Mouse (Mus musculus) MEL (cell line): ENCODE results near the gene Gm42688. TPM values are rescaled to one million over a fixed set of nuclear protein-coding genes. Genes with fewer than 3 reads are reported as not detected.

Experiments used
- DNase-seq: peaks from one replicate; pipeline ENCODE4 v3.0.0; 2011; ENCODE audit warnings: low read depth, low spot score
- H3K27ac ChIP-seq: 2 replicates; pipeline ENCODE4 v1.5.1; 2012; ENCODE audit warnings: low read depth, mild to moderate bottlenecking, control low read depth, low read length, moderate library complexity; ENCODE audit not compliant: control insufficient read depth
- H3K27me3 ChIP-seq, 2 experiments: fragments of 150-350 bp in 1 of 2; sonication (generic) in 1 of 2; 2 replicates each; pipeline ENCODE4 v1.6.1; 2012; ENCODE audit warnings: low read length in 2 of 2, mild to moderate bottlenecking in 2 of 2, improper control_type of control experiment in 1 of 2, moderate library complexity in 1 of 2; ENCODE audit not compliant: insufficient read depth in 2 of 2, control insufficient read depth in 1 of 2
- H3K36me3 ChIP-seq, 2 experiments: 2 replicates each; pipeline ENCODE4 v1.6.1; 2012 to 2014; ENCODE audit warnings: low read length in 2 of 2, improper control_type of control experiment in 1 of 2, inconsistent platforms in 1 of 2, mild to moderate bottlenecking in 1 of 2; ENCODE audit not compliant: insufficient read depth in 2 of 2, control insufficient read depth in 1 of 2
- H3K4me1 ChIP-seq, 2 experiments: fragments of 150-350 bp in 1 of 2; sonication (generic) in 1 of 2; 2 replicates each; pipeline ENCODE4 v1.6.1; 2012; ENCODE audit warnings: low read length in 2 of 2, improper control_type of control experiment in 1 of 2, mild to moderate bottlenecking in 1 of 2; ENCODE audit not compliant: insufficient read depth in 2 of 2, control insufficient read depth in 1 of 2
- H3K4me3 ChIP-seq, 2 experiments: fragments of 150-350 bp in 1 of 2; sonication (generic) in 1 of 2; 2 replicates each; pipeline ENCODE4 v1.5.1; 2012; ENCODE audit warnings: low read depth in 2 of 2, low read length in 2 of 2, mild to moderate bottlenecking in 2 of 2, moderate library complexity in 2 of 2, control low read depth in 1 of 2, improper control_type of control experiment in 1 of 2; ENCODE audit not compliant: control insufficient read depth in 1 of 2, insufficient read depth in 1 of 2
- H3K79me2 ChIP-seq: 2 replicates; pipeline ENCODE4 v1.6.1; 2012; ENCODE audit warnings: mild to moderate bottlenecking, low read length, moderate library complexity; ENCODE audit not compliant: control insufficient read depth, poor library complexity, insufficient read depth
- H3K9ac ChIP-seq: 2 replicates; pipeline ENCODE4 v1.6.1; 2012; ENCODE audit warnings: low read depth, mild to moderate bottlenecking, control low read depth, low read length, moderate library complexity; ENCODE audit not compliant: control insufficient read depth, poor library complexity, severe bottlenecking
- H3K9me3 ChIP-seq: fragments of 150-350 bp; sonication (generic); replicated peaks from 2 replicates; pipeline ENCODE4 v1.6.1; 2012; ENCODE audit warnings: mild to moderate bottlenecking, low read length, improper control_type of control experiment, moderate library complexity; ENCODE audit not compliant: insufficient read depth
- BHLHE40 ChIP-seq: IDR thresholded peaks from 2 replicates; pipeline ENCODE4 v1.6.1; 2012; ENCODE audit warnings: low read depth, mild to moderate bottlenecking, inconsistent platforms, low read length, improper control_type of control experiment, borderline replicate concordance
- CTCF ChIP-seq, 3 experiments: IDR thresholded peaks in 2 of 3; conservative IDR thresholded peaks in 1 of 3; 2 replicates each; pipeline ENCODE4 v1.5.1; 2011 to 2012; ENCODE audit warnings: low read length in 3 of 3, low read depth in 2 of 3, mild to moderate bottlenecking in 2 of 3, improper control_type of control experiment in 1 of 3, inconsistent platforms in 1 of 3, mixed read lengths in 1 of 3, moderate library complexity in 1 of 3; ENCODE audit not compliant: control insufficient read depth in 1 of 3, insufficient read depth in 1 of 3, poor library complexity in 1 of 3, severe bottlenecking in 1 of 3
- E2F4 ChIP-seq: IDR thresholded peaks from 2 replicates; pipeline ENCODE4 v1.6.1; 2011; ENCODE audit warnings: low read depth, low read length, improper control_type of control experiment, borderline replicate concordance
- ETS1 ChIP-seq: IDR thresholded peaks from 2 replicates; pipeline ENCODE4 v1.6.1; 2012; ENCODE audit warnings: low read depth, mild to moderate bottlenecking, inconsistent platforms, low read length, improper control_type of control experiment, moderate library complexity
- GATA1 ChIP-seq: IDR thresholded peaks from 2 replicates; pipeline ENCODE4 v1.6.1; 2011; ENCODE audit warnings: low read depth, low read length, improper control_type of control experiment
- HCFC1 ChIP-seq: IDR thresholded peaks from 2 replicates; pipeline ENCODE4 v1.6.1; 2012; ENCODE audit warnings: low read depth, mild to moderate bottlenecking, inconsistent platforms, low read length, improper control_type of control experiment, moderate library complexity
- MYB ChIP-seq: IDR thresholded peaks from 2 replicates; pipeline ENCODE4 v1.6.1; 2011; ENCODE audit warnings: mild to moderate bottlenecking, low read depth, low read length, improper control_type of control experiment
- NRF1 ChIP-seq: IDR thresholded peaks from 2 replicates; pipeline ENCODE4 v1.6.1; 2014; ENCODE audit warnings: low read depth, mild to moderate bottlenecking, inconsistent platforms, low read length, improper control_type of control experiment, moderate library complexity; ENCODE audit not compliant: poor library complexity, insufficient read depth, severe bottlenecking
- POLR2A ChIP-seq, 2 experiments: IDR thresholded peaks; 2 replicates each; pipeline ENCODE4 v1.6.1; 2011 to 2012; ENCODE audit warnings: low read length in 2 of 2, mild to moderate bottlenecking in 2 of 2, control low read depth in 1 of 2, improper control_type of control experiment in 1 of 2, low read depth in 1 of 2, moderate library complexity in 1 of 2; ENCODE audit not compliant: control insufficient read depth in 1 of 2, insufficient read depth in 1 of 2, poor library complexity in 1 of 2
- POLR2AphosphoS5 ChIP-seq: IDR thresholded peaks from 2 replicates; pipeline ENCODE4 v1.6.1; 2012; ENCODE audit warnings: low read depth, borderline replicate concordance, mild to moderate bottlenecking, inconsistent platforms, low read length, moderate library complexity, mixed read lengths
- SMC3 ChIP-seq: IDR thresholded peaks from 2 replicates; pipeline ENCODE4 v1.6.1; 2011; ENCODE audit warnings: low read depth, low read length, improper control_type of control experiment
- TAL1 ChIP-seq: IDR thresholded peaks from 2 replicates; pipeline ENCODE4 v1.6.1; 2012; ENCODE audit warnings: mild to moderate bottlenecking, inconsistent platforms, low read length, moderate library complexity, mixed read lengths
- TCF12 ChIP-seq: IDR thresholded peaks from 2 replicates; pipeline ENCODE4 v1.6.1; 2014; ENCODE audit warnings: low read depth, mild to moderate bottlenecking, inconsistent platforms, low read length, improper control_type of control experiment, moderate library complexity
- ZKSCAN1 ChIP-seq: IDR thresholded peaks from 2 replicates; pipeline ENCODE4 v1.6.1; 2012; ENCODE audit warnings: low read depth, mild to moderate bottlenecking, inconsistent platforms, low read length, improper control_type of control experiment, moderate library complexity
- ZMIZ1 ChIP-seq: IDR thresholded peaks from 2 replicates; pipeline ENCODE4 v1.6.1; 2012; ENCODE audit warnings: low read depth, mild to moderate bottlenecking, inconsistent platforms, low read length, improper control_type of control experiment, moderate library complexity
- ZNF384 ChIP-seq: IDR thresholded peaks from 2 replicates; pipeline ENCODE4 v1.6.1; 2012; ENCODE audit warnings: low read depth, mild to moderate bottlenecking, inconsistent platforms, low read length, improper control_type of control experiment
- polyA plus RNA-seq, 2 experiments: library from polyadenylated mRNA; stranded (reverse) in 1 of 2; unstranded in 1 of 2; fragments of >175 nt in 1 of 2; fragments of >200 nt in 1 of 2; gene quantifications; 2 replicates each; pipeline versions ENCODE4 v1.2.1 to v1.2.4; 2012; ENCODE audit warnings: low replicate concordance in 2 of 2, low read depth in 1 of 2; ENCODE audit not compliant: insufficient read length in 2 of 2, insufficient read depth in 1 of 2, missing spikeins in 1 of 2
- total RNA-seq: library from RNA; depleted of rRNA; stranded (reverse); fragments of 300-350 nt; gene quantifications from 2 replicates; pipeline ENCODE4 v1.2.3, GENCODE M21; 2012

Gm42688 gene
- total and polyA plus RNA-seq, 3 experiments: 2.5 to 4.8 TPM; not detected in 1

GRCm38 (mm10) chr6:83134951-83135513, 33.6 kb downstream of the Gm42688 start, which contains the start of gene Rtkn:
TSS of gene Rtkn (plus strand) at chr6:83135463.
- no peaks in the 10 kb centered on the region for H3K27me3 ChIP-seq
- no peak within 1 kb of the TSS for H3K27ac ChIP-seq
- peaks cover 6% of the 10 kb centered on the region; the same call in 1 of the 2 replicates for H3K79me2 ChIP-seq
- no peak for DNase-seq
- no peak for TF ChIP-seq E2F4
- TF ChIP-seq ZNF384: no peak
- no peak for TF ChIP-seq TCF12
- TF ChIP-seq BHLHE40: no peak
- no peak for TF ChIP-seq HCFC1
- TF ChIP-seq ZMIZ1: no peak
- TF ChIP-seq MYB: no peak
- TF ChIP-seq SMC3: no peak
- no peak for TF ChIP-seq ZKSCAN1
- no peak for TF ChIP-seq GATA1
- H3K9me3 ChIP-seq: no peaks in the 10 kb centered on the region
- no peak within 1 kb of the TSS for H3K9ac ChIP-seq
- no peak within 1 kb of the TSS for H3K4me3 ChIP-seq
- H3K36me3 ChIP-seq: no peaks in the 10 kb centered on the region; a peak in 1 of 4 replicates
- peaks cover 0 to 18% of the 10 kb centered on the region in 2 experiments; a peak in 3 of 4 replicates for H3K4me1 ChIP-seq

- Histone ChIP-seq H3K27me3 (no peaks in the 10 kb centered on the region), H3K4me3 (no peak overlapping the region)
Observed at GRCm38 (mm10) chr6:83135571-83136161, 34.2 kb downstream of the Gm42688 start.

More at GRCm38 (mm10) chr6:83135571-83136161, 34.2 kb downstream of the Gm42688 start:
- Histone ChIP-seq H3K9me3 (no peaks in the 10 kb centered on the region), H3K9ac (no peak overlapping the region), H3K4me1 (peaks cover 0 to 18% of the 10 kb centered on the region in 2 experiments; a peak in 3 of 4 replicates), H3K36me3 (no peaks in the 10 kb centered on the region; a peak in 1 of 4 replicates), H3K79me2 (peaks cover 6% of the 10 kb centered on the region; the same call in 1 of the 2 replicates), H3K27ac (no peak overlapping the region)
- no peak for DNase-seq
- TF ChIP-seq TCF12 (no peak), POLR2A (IDR thresholded peaks at IDR 0.05; ENCODE audit: control insufficient read depth in 1 of 2, insufficient read depth in 1 of 2, low read depth in 1 of 2, low read length in 2 of 2, poor library complexity in 1 of 2) (no peak), BHLHE40 (no peak), CTCF (IDR thresholded peaks at IDR 0.05 in 2 of 3, conservative IDR thresholded peaks at IDR 0.05 in 1 of 3; ENCODE audit: control insufficient read depth in 1 of 3, insufficient read depth in 1 of 3, low read depth in 2 of 3, low read length in 3 of 3, poor library complexity in 1 of 3, severe bottlenecking in 1 of 3) (no peak), TAL1 (no peak), ETS1 (no peak), SMC3 (no peak), NRF1 (no peak), POLR2AphosphoS5 (no peak)
